Mouse (Mus musculus): ENCODE results near the gene Nts. TPM values are rescaled to one million over a fixed set of nuclear protein-coding genes. Genes with fewer than 3 reads are reported as not detected.

Gene Nts
- polyA plus RNA-seq (2014; fragmentation: Nextera tagmentation; extraction: Ambion mirVana), result 10.9 and 11.1 TPM in 2 replicates

GRCm38 (mm10) chr10:102490386-102490785, at the start of gene Nts:
Gene Nts, minus strand, starts transcription at chr10:102490486.
- 43% methylated on average over 3 of the region's 3 CpGs for WGBS
- Histone ChIP-seq H3K4me3 (replicated peaks; ENCODE audit: low read depth, low read length) (no peak within 1 kb of the TSS), H3K27ac (replicated peaks; ENCODE audit: low read depth, low read length) (no peak within 1 kb of the TSS), H3K4me1 (ENCODE audit: control insufficient read depth, insufficient read depth, low read length) (no peaks in the 10 kb centered on the region), H3K9ac (replicated peaks; ENCODE audit: low read length) (no peak within 1 kb of the TSS), H3K4me2 (ENCODE audit: low read length) (no peak within 1 kb of the TSS), H3K27me3 (ENCODE audit: control insufficient read depth, insufficient read depth, low read length) (no peaks in the 10 kb centered on the region), H3K36me3 (ENCODE audit: control insufficient read depth, insufficient read depth, low read length) (no peaks in the 10 kb centered on the region), H3K9me3 (ENCODE audit: control insufficient read depth, low read length) (no peaks in the 10 kb centered on the region)
- DNase-seq, result no peak
- ATAC-seq (ENCODE audit: low FRiP score, low TSS enrichment), result no peak

- no peak overlapping the region for H3K27ac ChIP-seq (replicated peaks; ENCODE audit: low read depth, low read length)
- H3K4me1 ChIP-seq (ENCODE audit: control insufficient read depth, insufficient read depth, low read length), result no peaks in the 10 kb centered on the region
- no peak overlapping the region for H3K9ac ChIP-seq (replicated peaks; ENCODE audit: low read length)
- H3K36me3 ChIP-seq (ENCODE audit: control insufficient read depth, insufficient read depth, low read length), result no peaks in the 10 kb centered on the region
- WGBS, result 83% methylated on average over 3 of the region's 3 CpGs
- DNase-seq (no peak), ATAC-seq (ENCODE audit: low FRiP score, low TSS enrichment) (no peak)
- H3K4me2 ChIP-seq (ENCODE audit: low read length), result no peak overlapping the region
- no peaks in the 10 kb centered on the region for H3K27me3 ChIP-seq (ENCODE audit: control insufficient read depth, insufficient read depth, low read length)
- H3K4me3 ChIP-seq (replicated peaks; ENCODE audit: low read depth, low read length), result no peak overlapping the region
- no peaks in the 10 kb centered on the region for H3K9me3 ChIP-seq (ENCODE audit: control insufficient read depth, low read length)
Measured at GRCm38 (mm10) chr10:102527901-102528300, 37.6 kb upstream of the Nts start.

GRCm38 (mm10) chr10:102514159-102514558, 23.9 kb upstream of the Nts start:
- H3K9ac ChIP-seq (replicated peaks; ENCODE audit: low read length), result no peak overlapping the region
- WGBS, result 51% methylated on average over 1 of the region's 1 CpGs
- H3K4me1 ChIP-seq (ENCODE audit: control insufficient read depth, insufficient read depth, low read length), result no peaks in the 10 kb centered on the region
- ATAC-seq (ENCODE audit: low FRiP score, low TSS enrichment), result no peak
- H3K4me2 ChIP-seq (ENCODE audit: low read length), result no peak overlapping the region
- H3K27ac ChIP-seq (replicated peaks; ENCODE audit: low read depth, low read length), result no peak overlapping the region
- H3K27me3 ChIP-seq (ENCODE audit: control insufficient read depth, insufficient read depth, low read length), result no peaks in the 10 kb centered on the region
- H3K36me3 ChIP-seq (ENCODE audit: control insufficient read depth, insufficient read depth, low read length), result no peaks in the 10 kb centered on the region
- no peak overlapping the region for H3K4me3 ChIP-seq (replicated peaks; ENCODE audit: low read depth, low read length)
- no peaks in the 10 kb centered on the region for H3K9me3 ChIP-seq (ENCODE audit: control insufficient read depth, low read length)
- DNase-seq, result no peak

GRCm38 (mm10) chr10:102511807-102512461, 21.6 kb upstream of the Nts start, which contains the start of gene Rassf9:
Gene Rassf9, plus strand, starts transcription at chr10:102512222.
- WGBS, result 18% methylated on average over 5 of the region's 5 CpGs

GRCm38 (mm10) chr10:102511461-102511806, 21.1 kb upstream of the Nts start:
- Histone ChIP-seq H3K4me3 (replicated peaks; ENCODE audit: low read depth, low read length) (no peak overlapping the region), H3K9me3 (ENCODE audit: control insufficient read depth, low read length) (no peaks in the 10 kb centered on the region), H3K9ac (replicated peaks; ENCODE audit: low read length) (no peak overlapping the region), H3K27me3 (ENCODE audit: control insufficient read depth, insufficient read depth, low read length) (no peaks in the 10 kb centered on the region), H3K36me3 (ENCODE audit: control insufficient read depth, insufficient read depth, low read length) (no peaks in the 10 kb centered on the region), H3K4me2 (ENCODE audit: low read length) (no peak overlapping the region), H3K4me1 (ENCODE audit: control insufficient read depth, insufficient read depth, low read length) (no peaks in the 10 kb centered on the region), H3K27ac (replicated peaks; ENCODE audit: low read depth, low read length) (no peak overlapping the region)
- ATAC-seq (ENCODE audit: low FRiP score, low TSS enrichment) (0 out of 2 replicates have a peak, but pooled peaks have one; percentile 14), DNase-seq (no peak)
- WGBS, result 36% methylated on average over 3 of the region's 3 CpGs

More at GRCm38 (mm10) chr10:102511807-102512461, 21.6 kb upstream of the Nts start, which contains the start of gene Rassf9:
- Histone ChIP-seq H3K36me3 (ENCODE audit: control insufficient read depth, insufficient read depth, low read length) (no peaks in the 10 kb centered on the region), H3K9me3 (ENCODE audit: control insufficient read depth, low read length) (no peaks in the 10 kb centered on the region), H3K4me1 (ENCODE audit: control insufficient read depth, insufficient read depth, low read length) (no peaks in the 10 kb centered on the region), H3K27ac (replicated peaks; ENCODE audit: low read depth, low read length) (no peak within 1 kb of the TSS), H3K9ac (replicated peaks; ENCODE audit: low read length) (no peak within 1 kb of the TSS), H3K27me3 (ENCODE audit: control insufficient read depth, insufficient read depth, low read length) (no peaks in the 10 kb centered on the region), H3K4me3 (replicated peaks; ENCODE audit: low read depth, low read length) (no peak within 1 kb of the TSS), H3K4me2 (ENCODE audit: low read length) (no peak within 1 kb of the TSS)
- ATAC-seq (ENCODE audit: low FRiP score, low TSS enrichment) (peak; percentile 67), DNase-seq (no peak)

- H3K36me3 ChIP-seq (ENCODE audit: control insufficient read depth, insufficient read depth, low read length), result no peaks in the 10 kb centered on the region
- no peak overlapping the region for H3K4me2 ChIP-seq (ENCODE audit: low read length)
- no peaks in the 10 kb centered on the region for H3K9me3 ChIP-seq (ENCODE audit: control insufficient read depth, low read length)
- no peak overlapping the region for H3K9ac ChIP-seq (replicated peaks; ENCODE audit: low read length)
- 64% methylated on average over 4 of the region's 4 CpGs for WGBS
- no peak for ATAC-seq (ENCODE audit: low FRiP score, low TSS enrichment)
- no peak for DNase-seq
- no peaks in the 10 kb centered on the region for H3K4me1 ChIP-seq (ENCODE audit: control insufficient read depth, insufficient read depth, low read length)
- no peak overlapping the region for H3K27ac ChIP-seq (replicated peaks; ENCODE audit: low read depth, low read length)
- no peaks in the 10 kb centered on the region for H3K27me3 ChIP-seq (ENCODE audit: control insufficient read depth, insufficient read depth, low read length)
- no peak overlapping the region for H3K4me3 ChIP-seq (replicated peaks; ENCODE audit: low read depth, low read length)
Measured at GRCm38 (mm10) chr10:102507386-102507785, 17.1 kb upstream of the Nts start.

GRCm38 (mm10) chr10:102498754-102499153, 8.5 kb upstream of the Nts start:
- DNase-seq, result peak; percentile 53
- ATAC-seq (ENCODE audit: low FRiP score, low TSS enrichment), result no peak
- Histone ChIP-seq H3K27me3 (ENCODE audit: control insufficient read depth, insufficient read depth, low read length) (no peaks in the 10 kb centered on the region), H3K27ac (replicated peaks; ENCODE audit: low read depth, low read length) (no peak overlapping the region), H3K9ac (replicated peaks; ENCODE audit: low read length) (no peak overlapping the region), H3K36me3 (ENCODE audit: control insufficient read depth, insufficient read depth, low read length) (no peaks in the 10 kb centered on the region), H3K4me1 (ENCODE audit: control insufficient read depth, insufficient read depth, low read length) (no peaks in the 10 kb centered on the region), H3K9me3 (ENCODE audit: control insufficient read depth, low read length) (no peaks in the 10 kb centered on the region), H3K4me3 (replicated peaks; ENCODE audit: low read depth, low read length) (no peak overlapping the region), H3K4me2 (ENCODE audit: low read length) (no peak overlapping the region)
- 35% methylated on average over 4 of the region's 4 CpGs for WGBS

- ATAC-seq (ENCODE audit: low FRiP score, low TSS enrichment) (no peak), DNase-seq (peak; percentile 88)
- Histone ChIP-seq H3K4me1 (ENCODE audit: control insufficient read depth, insufficient read depth, low read length) (no peaks in the 10 kb centered on the region), H3K27ac (replicated peaks; ENCODE audit: low read depth, low read length) (no peak overlapping the region), H3K4me3 (replicated peaks; ENCODE audit: low read depth, low read length) (no peak overlapping the region), H3K36me3 (ENCODE audit: control insufficient read depth, insufficient read depth, low read length) (no peaks in the 10 kb centered on the region), H3K9ac (replicated peaks; ENCODE audit: low read length) (no peak overlapping the region), H3K4me2 (ENCODE audit: low read length) (no peak overlapping the region), H3K27me3 (ENCODE audit: control insufficient read depth, insufficient read depth, low read length) (no peaks in the 10 kb centered on the region), H3K9me3 (ENCODE audit: control insufficient read depth, low read length) (no peaks in the 10 kb centered on the region)
- WGBS, result 16% methylated on average over 3 of the region's 3 CpGs
Measured at GRCm38 (mm10) chr10:102491792-102492191, 1.5 kb upstream of the Nts start.

- Histone ChIP-seq H3K27ac (replicated peaks; ENCODE audit: low read depth, low read length) (no peak overlapping the region), H3K4me2 (ENCODE audit: low read length) (no peak overlapping the region), H3K36me3 (ENCODE audit: control insufficient read depth, insufficient read depth, low read length) (no peaks in the 10 kb centered on the region), H3K27me3 (ENCODE audit: control insufficient read depth, insufficient read depth, low read length) (no peaks in the 10 kb centered on the region), H3K9me3 (ENCODE audit: control insufficient read depth, low read length) (no peaks in the 10 kb centered on the region), H3K4me3 (replicated peaks; ENCODE audit: low read depth, low read length) (no peak overlapping the region), H3K9ac (replicated peaks; ENCODE audit: low read length) (no peak overlapping the region), H3K4me1 (ENCODE audit: control insufficient read depth, insufficient read depth, low read length) (no peaks in the 10 kb centered on the region)
- DNase-seq, result no peak
- 88% methylated on average over 2 of the region's 2 CpGs for WGBS
- no peak for ATAC-seq (ENCODE audit: low FRiP score, low TSS enrichment)
Measured at GRCm38 (mm10) chr10:102469412-102469811, 20.9 kb downstream of the Nts start.
